Mouse (Mus musculus) bone marrow macrophage, adult 2 months (primary cell): ENCODE results near the gene Hes5.

Experiments used
- CTCF ChIP-seq: IDR thresholded peaks from 2 replicates; pipeline ENCODE4 v1.5.1; 2012; ENCODE audit warnings: low read depth, mild to moderate bottlenecking, low read length, moderate library complexity
- POLR2A ChIP-seq: IDR thresholded peaks from 2 replicates; pipeline ENCODE4 v1.6.1; 2012; ENCODE audit warnings: mild to moderate bottlenecking, low read depth, low read length, borderline replicate concordance

DNA sequence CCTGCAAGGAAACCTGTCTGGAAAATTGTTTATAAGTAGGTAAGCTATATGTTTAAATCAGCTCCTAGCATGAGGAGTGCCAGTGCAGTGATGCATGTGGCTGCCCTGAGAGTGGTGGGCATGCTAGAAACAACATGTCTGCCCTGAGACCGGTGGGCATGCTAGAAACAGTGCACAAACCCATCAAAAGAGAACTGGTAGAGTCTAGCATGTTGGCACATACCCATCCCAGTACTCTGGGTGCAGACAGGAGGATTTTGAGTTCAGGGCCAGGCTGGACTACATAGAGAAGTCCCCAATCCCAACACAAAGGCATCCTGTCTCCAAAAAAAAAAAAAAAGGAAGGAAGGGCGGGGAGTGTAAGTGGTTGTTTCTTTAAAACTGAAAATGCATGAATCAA lies 25.9 kb upstream of the Hes5 start:
- TF ChIP-seq POLR2A (no peak), CTCF (no peak)
